Mouse (Mus musculus): ENCODE data around the gene Zfp61. TPM values are rescaled to one million over a fixed set of nuclear protein-coding genes. Genes with fewer than 3 reads are reported as not detected.

The Zfp61 gene
- polyA plus RNA-seq, 1 experiment from 2014 or later = 37.1 TPM

DNA sequence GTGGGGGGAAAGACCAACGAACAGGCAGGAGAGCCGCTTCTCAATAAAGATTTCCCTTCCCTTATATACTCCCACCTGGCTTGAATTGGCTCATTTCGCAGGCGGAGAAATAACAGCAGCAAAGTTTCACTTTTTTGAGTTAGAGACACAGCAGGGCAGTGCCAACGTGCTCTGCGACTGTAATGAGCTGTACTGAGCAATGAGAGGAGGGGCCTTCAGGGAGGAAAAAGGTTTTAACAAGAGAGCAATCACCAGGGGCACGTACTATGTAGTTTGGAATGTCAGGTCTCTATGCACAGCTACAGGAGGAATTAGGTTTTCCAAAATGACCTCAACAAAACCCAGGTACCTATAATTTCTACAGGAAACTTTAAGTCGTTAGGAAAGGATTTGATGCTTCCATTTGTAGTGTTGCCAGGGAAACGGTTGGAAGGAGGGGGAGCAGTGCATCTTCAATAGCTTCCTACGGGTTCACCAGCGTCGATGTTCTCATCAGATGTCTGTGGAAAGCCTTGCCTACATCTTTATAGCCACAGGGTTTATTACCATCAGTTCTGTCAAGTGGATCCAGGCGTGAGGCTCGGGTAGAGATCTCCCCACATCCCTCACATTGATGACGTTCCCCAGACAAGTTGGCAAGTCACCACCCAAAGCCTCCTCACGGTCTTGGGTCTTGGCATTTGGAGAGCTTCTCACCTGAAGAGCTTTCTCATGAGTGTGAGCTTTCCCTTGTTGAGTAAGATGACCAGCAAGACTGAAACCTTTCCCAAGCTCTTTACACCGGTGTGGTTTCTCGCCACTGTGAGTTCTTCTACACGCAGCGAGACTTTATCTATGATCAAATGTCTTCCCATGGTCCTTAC lies 25.5 kb upstream of the Zfp61 start:
- H3K9me3 ChIP-seq (ENCODE audit: control insufficient read depth, low read length) = no peaks in the 10 kb centered on the region; the same call in 1 of the 2 replicates
- H3K36me3 ChIP-seq (ENCODE audit: control insufficient read depth, insufficient read depth, low read length) = no peaks in the 10 kb centered on the region
- H3K27ac ChIP-seq (ENCODE audit: low read depth, low read length) = no peak overlapping the region
- H3K27me3 ChIP-seq (ENCODE audit: control insufficient read depth, insufficient read depth, low read length) = no peaks in the 10 kb centered on the region
- WGBS = 46% methylated on average over 20 of the region's 20 CpGs
- peak; percentile 79; the same call in 1 of the 2 replicates for ATAC-seq (ENCODE audit: low FRiP score)
- DNase-seq (ENCODE audit: low spot score, missing footprints) = peak; percentile 90
- H3K4me3 ChIP-seq (ENCODE audit: low read depth, low read length) = peak overlapping the region; percentile 25
- peak overlapping the region; percentile 43; the same call in 1 of the 2 replicates for H3K9ac ChIP-seq (ENCODE audit: low read length)
- H3K4me1 ChIP-seq (ENCODE audit: control insufficient read depth, insufficient read depth, low read length) = 0 out of 2 replicates have a peak, but pooled peaks cover 4% of the 10 kb centered on the region
- peak overlapping the region; percentile 45 for H3K4me2 ChIP-seq

- Histone ChIP-seq H3K4me1 (ENCODE audit: control insufficient read depth, insufficient read depth, low read length) (0 out of 2 replicates have a peak, but pooled peaks cover 4% of the 10 kb centered on the region), H3K36me3 (ENCODE audit: control insufficient read depth, insufficient read depth, low read length) (no peaks in the 10 kb centered on the region), H3K27ac (ENCODE audit: low read depth, low read length) (no peak overlapping the region), H3K9me3 (ENCODE audit: control insufficient read depth, low read length) (no peaks in the 10 kb centered on the region; the same call in 1 of the 2 replicates), H3K4me2 (peak overlapping the region; percentile 45), H3K27me3 (ENCODE audit: control insufficient read depth, insufficient read depth, low read length) (no peaks in the 10 kb centered on the region), H3K9ac (ENCODE audit: low read length) (peak overlapping the region; percentile 43), H3K4me3 (ENCODE audit: low read depth, low read length) (peak overlapping the region; percentile 25)
- DNase-seq (ENCODE audit: low spot score, missing footprints) (peak; percentile 90), ATAC-seq (ENCODE audit: low FRiP score) (peak; percentile 72; the same call in 1 of the 2 replicates)
- 5% methylated on average over 13 of the region's 13 CpGs for WGBS
These were observed 24.7 kb upstream of the Zfp61 start for GRCm38 (mm10) chr7:24325675-24326128.

GRCm38 (mm10) chr7:24325197-24325596 lies 24.2 kb upstream of the Zfp61 start:
- Histone ChIP-seq H3K4me1 (ENCODE audit: control insufficient read depth, insufficient read depth, low read length) (0 out of 2 replicates have a peak, but pooled peaks cover 4% of the 10 kb centered on the region), H3K27ac (ENCODE audit: low read depth, low read length) (no peak overlapping the region), H3K9me3 (ENCODE audit: control insufficient read depth, low read length) (no peaks in the 10 kb centered on the region; the same call in 1 of the 2 replicates), H3K9ac (ENCODE audit: low read length) (peak overlapping the region; percentile 43; the same call in 1 of the 2 replicates), H3K27me3 (ENCODE audit: control insufficient read depth, insufficient read depth, low read length) (no peaks in the 10 kb centered on the region), H3K36me3 (ENCODE audit: control insufficient read depth, insufficient read depth, low read length) (no peaks in the 10 kb centered on the region), H3K4me3 (ENCODE audit: low read depth, low read length) (no peak overlapping the region), H3K4me2 (peak overlapping the region; percentile 45; the same call in 1 of the 2 replicates)
- no peak for ATAC-seq (ENCODE audit: low FRiP score)
- no peak for DNase-seq (ENCODE audit: low spot score, missing footprints)
- WGBS = 92% methylated on average over 6 of the region's 6 CpGs

DNA sequence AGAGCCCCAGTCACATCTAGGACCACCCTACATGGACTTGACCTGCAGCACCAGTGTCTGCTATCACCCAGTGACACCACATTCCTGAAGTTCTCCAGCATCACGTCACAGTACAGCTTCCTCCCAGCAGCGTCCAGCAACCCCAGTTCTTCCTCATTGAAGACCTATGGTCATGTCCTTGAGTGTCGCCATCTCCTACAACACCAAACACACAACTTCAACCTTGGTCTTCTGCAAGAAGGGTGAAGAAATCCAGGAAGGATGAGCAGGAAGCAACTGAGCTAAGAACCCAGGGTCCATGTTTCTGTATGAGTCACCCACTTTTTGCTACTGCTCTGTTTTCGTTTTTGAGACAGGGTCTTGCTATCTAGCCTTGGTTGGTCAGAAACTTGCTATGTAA lies 21.6 kb upstream of the Zfp61 start:
- no peak overlapping the region for H3K27ac ChIP-seq (ENCODE audit: low read depth, low read length)
- 82% methylated on average over 4 of the region's 4 CpGs for WGBS
- no peak for ATAC-seq (ENCODE audit: low FRiP score)
- no peak for DNase-seq (ENCODE audit: low spot score, missing footprints)
- H3K4me1 ChIP-seq (ENCODE audit: control insufficient read depth, insufficient read depth, low read length) = 0 out of 2 replicates have a peak, but pooled peaks cover 4% of the 10 kb centered on the region
- no peak overlapping the region for H3K4me3 ChIP-seq (ENCODE audit: low read depth, low read length)
- H3K27me3 ChIP-seq (ENCODE audit: control insufficient read depth, insufficient read depth, low read length) = no peaks in the 10 kb centered on the region
- H3K9me3 ChIP-seq (ENCODE audit: control insufficient read depth, low read length) = no peaks in the 10 kb centered on the region; the same call in 1 of the 2 replicates
- H3K36me3 ChIP-seq (ENCODE audit: control insufficient read depth, insufficient read depth, low read length) = no peaks in the 10 kb centered on the region
- no peak overlapping the region for H3K9ac ChIP-seq (ENCODE audit: low read length)
- no peak overlapping the region for H3K4me2 ChIP-seq

DNA sequence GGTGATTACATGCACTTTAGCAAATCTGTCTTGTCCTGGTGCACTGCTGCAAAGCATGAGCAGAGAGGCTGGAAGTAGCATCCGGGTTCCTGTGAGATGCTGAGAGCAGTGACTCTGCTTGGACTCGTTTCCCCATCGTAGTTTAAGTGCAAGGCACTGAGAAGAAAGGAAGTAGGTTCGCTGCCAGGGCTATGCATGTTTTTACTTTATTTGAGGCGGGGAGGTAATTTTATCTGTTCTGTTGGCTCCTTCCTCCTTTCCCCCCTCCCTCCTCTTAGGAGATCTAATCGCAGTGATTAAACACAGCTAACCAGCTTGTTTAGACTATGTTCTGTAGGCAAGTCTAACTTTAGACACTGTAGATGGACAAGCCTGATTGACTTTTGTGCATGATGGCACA lies 17.9 kb upstream of the Zfp61 start:
- no peak overlapping the region for H3K4me2 ChIP-seq

GRCm38 (mm10) chr7:24316567-24317092 lies 15.6 kb upstream of the Zfp61 start, which contains the start of gene Zfp94:
TSS of gene Zfp94 (minus strand) at chr7:24316666.
- Histone ChIP-seq H3K4me3 (ENCODE audit: low read depth, low read length) (peak within 1 kb of the TSS; percentile 59), H3K4me1 (ENCODE audit: control insufficient read depth, insufficient read depth, low read length) (peaks cover 9% of the 10 kb centered on the region), H3K4me2 (peak within 1 kb of the TSS; percentile 76), H3K27ac (ENCODE audit: low read depth, low read length) (no peak within 1 kb of the TSS), H3K9me3 (ENCODE audit: control insufficient read depth, low read length) (no peaks in the 10 kb centered on the region), H3K27me3 (ENCODE audit: control insufficient read depth, insufficient read depth, low read length) (no peaks in the 10 kb centered on the region), H3K9ac (ENCODE audit: low read length) (peak within 1 kb of the TSS; percentile 85), H3K36me3 (ENCODE audit: control insufficient read depth, insufficient read depth, low read length) (peaks cover 3% of the 10 kb centered on the region; the same call in 1 of the 2 replicates)
- WGBS = under 1% methylated on average over 33 of the region's 33 CpGs
- peak; percentile 95 for ATAC-seq (ENCODE audit: low FRiP score)
- DNase-seq (ENCODE audit: low spot score, missing footprints) = peak; percentile 98

More for the DNA sequence above, 17.9 kb upstream of the Zfp61 start:
- H3K9ac ChIP-seq (ENCODE audit: low read length) = no peak overlapping the region
- no peaks in the 10 kb centered on the region for H3K27me3 ChIP-seq (ENCODE audit: control insufficient read depth, insufficient read depth, low read length)
- 83% methylated on average over 6 of the region's 6 CpGs for WGBS
- no peaks in the 10 kb centered on the region for H3K36me3 ChIP-seq (ENCODE audit: control insufficient read depth, insufficient read depth, low read length)
- H3K4me1 ChIP-seq (ENCODE audit: control insufficient read depth, insufficient read depth, low read length) = peaks cover 9% of the 10 kb centered on the region
- no peak for DNase-seq (ENCODE audit: low spot score, missing footprints)
- H3K27ac ChIP-seq (ENCODE audit: low read depth, low read length) = no peak overlapping the region
- H3K9me3 ChIP-seq (ENCODE audit: control insufficient read depth, low read length) = no peaks in the 10 kb centered on the region
- no peak for ATAC-seq (ENCODE audit: low FRiP score)
- no peak overlapping the region for H3K4me3 ChIP-seq (ENCODE audit: low read depth, low read length)

DNA sequence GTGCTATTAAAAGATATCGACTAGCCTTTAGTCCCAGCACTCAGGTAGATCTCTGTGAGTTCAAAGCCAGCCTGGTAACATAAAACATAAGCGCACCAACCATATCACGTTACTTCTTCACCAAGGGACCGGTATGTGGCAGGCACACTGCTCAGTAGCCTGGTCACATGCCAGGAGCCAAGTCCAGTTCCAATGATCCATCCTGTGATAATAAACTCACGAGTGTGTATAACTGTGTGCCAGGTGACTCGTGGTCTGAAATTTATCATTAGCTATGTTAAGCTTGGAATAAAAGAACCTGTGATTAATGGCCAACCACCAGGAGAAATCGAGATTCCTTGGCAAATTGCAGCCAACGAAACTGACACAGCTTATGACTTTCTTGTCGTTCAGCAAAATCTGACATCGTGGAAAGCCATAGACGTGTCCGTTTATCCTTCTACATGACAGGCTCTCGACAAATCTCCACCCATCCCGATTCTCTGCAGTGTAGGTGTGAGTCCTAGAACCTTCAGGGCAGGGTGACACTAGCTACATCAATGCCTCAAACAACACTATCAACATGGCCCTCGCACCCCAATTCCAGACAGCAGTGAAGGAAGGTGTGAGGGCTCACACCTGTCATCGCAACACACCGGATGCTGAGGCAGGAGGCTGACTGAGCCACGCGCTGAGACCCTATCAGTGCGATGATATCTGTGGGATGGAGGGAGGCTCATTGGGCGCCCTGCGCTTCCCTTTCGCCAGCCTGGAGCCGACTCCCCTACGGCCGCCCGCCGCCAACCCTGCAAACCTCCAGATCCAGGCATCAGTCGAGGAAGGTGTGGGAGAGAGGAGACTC lies 14.9 kb upstream of the Zfp61 start:
- Histone ChIP-seq H3K4me3 (ENCODE audit: low read depth, low read length) (peak overlapping the region; percentile 59), H3K9me3 (ENCODE audit: control insufficient read depth, low read length) (no peaks in the 10 kb centered on the region), H3K27ac (ENCODE audit: low read depth, low read length) (no peak overlapping the region), H3K36me3 (ENCODE audit: control insufficient read depth, insufficient read depth, low read length) (peaks cover 5% of the 10 kb centered on the region), H3K4me2 (peak overlapping the region; percentile 76), H3K27me3 (ENCODE audit: control insufficient read depth, insufficient read depth, low read length) (no peaks in the 10 kb centered on the region), H3K4me1 (ENCODE audit: control insufficient read depth, insufficient read depth, low read length) (peaks cover 9% of the 10 kb centered on the region), H3K9ac (ENCODE audit: low read length) (peak overlapping the region; percentile 85)
- WGBS = 33% methylated on average over 29 of the region's 29 CpGs
- DNase-seq (ENCODE audit: low spot score, missing footprints) (no peak), ATAC-seq (ENCODE audit: low FRiP score) (no peak; the same call in 1 of the 2 replicates)

DNA sequence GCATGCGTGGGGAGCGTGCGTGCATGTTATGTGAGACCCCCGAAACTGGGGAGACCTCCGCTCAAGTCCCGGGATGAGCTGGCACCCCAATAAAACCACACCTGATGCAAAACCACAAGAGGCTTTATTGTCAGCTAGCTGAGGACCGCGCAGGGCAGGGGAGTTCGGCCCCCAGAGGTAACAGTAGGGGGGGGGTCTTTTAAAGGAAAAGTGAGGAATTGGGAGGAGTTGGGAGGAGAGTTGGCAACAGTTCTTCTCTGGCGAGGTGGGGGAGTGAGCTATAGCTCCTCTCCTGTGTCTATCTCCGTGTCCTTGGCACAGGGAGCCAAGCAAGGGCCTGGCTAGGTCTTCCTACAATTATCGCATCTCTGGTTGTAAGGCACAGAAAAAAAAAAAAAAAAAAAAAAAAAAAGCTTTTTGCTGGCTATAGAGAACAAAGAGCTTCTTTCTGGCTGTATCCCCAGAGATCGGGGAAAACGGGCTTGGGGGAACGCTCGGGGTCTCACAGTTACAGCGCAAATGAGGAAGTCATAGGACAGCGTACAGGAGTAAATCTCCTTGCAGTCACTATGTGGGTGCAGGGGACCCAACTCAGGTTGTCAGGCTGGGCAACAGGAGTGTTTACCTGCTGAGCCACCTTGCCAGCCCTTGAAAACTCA lies 1.1 kb downstream of the Zfp61 start:
- H3K9ac ChIP-seq (ENCODE audit: low read length) = peak overlapping the region; percentile 72
- H3K27ac ChIP-seq (ENCODE audit: low read depth, low read length) = peak overlapping the region; percentile 30; the same call in 1 of the 2 replicates
- under 1% methylated on average over 18 of the region's 18 CpGs for WGBS
- H3K4me1 ChIP-seq (ENCODE audit: control insufficient read depth, insufficient read depth, low read length) = peaks cover 15% of the 10 kb centered on the region
- peak overlapping the region; percentile 51 for H3K4me3 ChIP-seq (ENCODE audit: low read depth, low read length)
- ATAC-seq (ENCODE audit: low FRiP score) (peak; percentile 45), DNase-seq (ENCODE audit: low spot score, missing footprints) (peak; percentile 91)
- H3K27me3 ChIP-seq (ENCODE audit: control insufficient read depth, insufficient read depth, low read length) = no peaks in the 10 kb centered on the region
- H3K36me3 ChIP-seq (ENCODE audit: control insufficient read depth, insufficient read depth, low read length) = peaks cover 12% of the 10 kb centered on the region
- H3K4me2 ChIP-seq = peak overlapping the region; percentile 89
- H3K9me3 ChIP-seq (ENCODE audit: control insufficient read depth, low read length) = no peaks in the 10 kb centered on the region
